Mouse (Mus musculus): ENCODE data around the gene Lmx1b. TPM values are rescaled to one million over a fixed set of nuclear protein-coding genes. Genes with fewer than 3 reads are reported as not detected.

Gene Lmx1b
- polyA plus RNA-seq, 1 experiment from 2014 or later, result 0.07 TPM

GRCm38 (mm10) chr2:33543429-33544202 lies 96.7 kb downstream of the Lmx1b start:
- Histone ChIP-seq H3K4me3 (ENCODE audit: control insufficient read depth in 1 of 2, insufficient read depth in 1 of 2, low read depth in 1 of 2, low read length in 2 of 2) (peak overlapping the region; percentile 19 to 46), H3K4me2 (ENCODE audit: low read length) (peak overlapping the region; percentile 92), H3K9ac (ENCODE audit: low read length) (peak overlapping the region; percentile 61), H3K27me3 (ENCODE audit: control insufficient read depth, insufficient read depth, low read length) (peaks cover 72% of the 10 kb centered on the region), H3K9me3 (ENCODE audit: control insufficient read depth, low read length) (0 out of 2 replicates have a peak, but pooled peaks cover 3% of the 10 kb centered on the region), H3K36me3 (ENCODE audit: control insufficient read depth, insufficient read depth, low read length) (no peaks in the 10 kb centered on the region), H3K4me1 (ENCODE audit: control insufficient read depth in 2 of 2, insufficient read depth in 2 of 2, low read length in 2 of 2) (peaks cover 5 to 9% of the 10 kb centered on the region in 2 experiments), H3K27ac (replicated peaks in 1 of 2; ENCODE audit: control insufficient read depth in 1 of 2, insufficient read depth in 1 of 2, low read depth in 2 of 2, low read length in 2 of 2) (no peak overlapping the region)
- WGBS, result 2% methylated on average over 31 of the region's 38 CpGs
- ATAC-seq (ENCODE audit: insufficient number of reproducible peaks, insufficient read depth, low FRiP score, low read depth), result no peak

- Histone ChIP-seq H3K4me2 (ENCODE audit: low read length) (no peak overlapping the region), H3K4me3 (ENCODE audit: control insufficient read depth in 1 of 2, insufficient read depth in 1 of 2, low read depth in 1 of 2, low read length in 2 of 2) (no peak overlapping the region), H3K4me1 (ENCODE audit: control insufficient read depth in 2 of 2, insufficient read depth in 2 of 2, low read length in 2 of 2) (peaks cover 5 to 9% of the 10 kb centered on the region in 2 experiments), H3K9ac (ENCODE audit: low read length) (no peak overlapping the region), H3K27me3 (ENCODE audit: control insufficient read depth, insufficient read depth, low read length) (peaks cover 72% of the 10 kb centered on the region), H3K9me3 (ENCODE audit: control insufficient read depth, low read length) (0 out of 2 replicates have a peak, but pooled peaks cover 3% of the 10 kb centered on the region), H3K36me3 (ENCODE audit: control insufficient read depth, insufficient read depth, low read length) (no peaks in the 10 kb centered on the region), H3K27ac (replicated peaks in 1 of 2; ENCODE audit: control insufficient read depth in 1 of 2, insufficient read depth in 1 of 2, low read depth in 2 of 2, low read length in 2 of 2) (no peak overlapping the region)
- no peak for ATAC-seq (ENCODE audit: insufficient number of reproducible peaks, insufficient read depth, low FRiP score, low read depth)
- 4% methylated on average over 11 of the region's 11 CpGs for WGBS
Observed at GRCm38 (mm10) chr2:33542696-33543428, 97.4 kb downstream of the Lmx1b start.

- 71% methylated on average over 5 of the region's 5 CpGs for WGBS
- H3K4me3 ChIP-seq (ENCODE audit: control insufficient read depth in 1 of 2, insufficient read depth in 1 of 2, low read depth in 1 of 2, low read length in 2 of 2), result no peak overlapping the region
- no peak for ATAC-seq (ENCODE audit: insufficient number of reproducible peaks, insufficient read depth, low FRiP score, low read depth)
Observed at GRCm38 (mm10) chr2:33525274-33526055, 114.8 kb downstream of the Lmx1b start.

GRCm38 (mm10) chr2:33515856-33516255 lies 124.5 kb downstream of the Lmx1b start:
- Histone ChIP-seq H3K27me3 (ENCODE audit: control insufficient read depth, insufficient read depth, low read length) (peaks cover 8% of the 10 kb centered on the region; the same call in 1 of the 2 replicates), H3K36me3 (ENCODE audit: control insufficient read depth, insufficient read depth, low read length) (no peaks in the 10 kb centered on the region), H3K4me3 (ENCODE audit: control insufficient read depth in 1 of 2, insufficient read depth in 1 of 2, low read depth in 1 of 2, low read length in 2 of 2) (no peak overlapping the region), H3K9ac (ENCODE audit: low read length) (no peak overlapping the region), H3K27ac (replicated peaks in 1 of 2; ENCODE audit: control insufficient read depth in 1 of 2, insufficient read depth in 1 of 2, low read depth in 2 of 2, low read length in 2 of 2) (no peak overlapping the region), H3K4me2 (ENCODE audit: low read length) (no peak overlapping the region), H3K9me3 (ENCODE audit: control insufficient read depth, low read length) (no peaks in the 10 kb centered on the region; the same call in 1 of the 2 replicates), H3K4me1 (ENCODE audit: control insufficient read depth in 2 of 2, insufficient read depth in 2 of 2, low read length in 2 of 2) (no peaks in the 10 kb centered on the region)
- WGBS, result 68% methylated on average over 19 of the region's 19 CpGs
- ATAC-seq (ENCODE audit: insufficient number of reproducible peaks, insufficient read depth, low FRiP score, low read depth), result no peak

More at GRCm38 (mm10) chr2:33525274-33526055, 114.8 kb downstream of the Lmx1b start:
- Histone ChIP-seq H3K9ac (ENCODE audit: low read length) (no peak overlapping the region), H3K36me3 (ENCODE audit: control insufficient read depth, insufficient read depth, low read length) (no peaks in the 10 kb centered on the region), H3K4me1 (ENCODE audit: control insufficient read depth in 2 of 2, insufficient read depth in 2 of 2, low read length in 2 of 2) (no peaks in the 10 kb centered on the region), H3K9me3 (ENCODE audit: control insufficient read depth, low read length) (peaks cover 14% of the 10 kb centered on the region), H3K27me3 (ENCODE audit: control insufficient read depth, insufficient read depth, low read length) (no peaks in the 10 kb centered on the region), H3K4me2 (ENCODE audit: low read length) (no peak overlapping the region), H3K27ac (replicated peaks in 1 of 2; ENCODE audit: control insufficient read depth in 1 of 2, insufficient read depth in 1 of 2, low read depth in 2 of 2, low read length in 2 of 2) (no peak overlapping the region)

- 73% methylated on average over 8 of the region's 8 CpGs for WGBS
- Histone ChIP-seq H3K36me3 (ENCODE audit: control insufficient read depth, insufficient read depth, low read length) (no peaks in the 10 kb centered on the region), H3K27me3 (ENCODE audit: control insufficient read depth, insufficient read depth, low read length) (peaks cover 8% of the 10 kb centered on the region; the same call in 1 of the 2 replicates), H3K9ac (ENCODE audit: low read length) (no peak overlapping the region), H3K4me1 (ENCODE audit: control insufficient read depth in 2 of 2, insufficient read depth in 2 of 2, low read length in 2 of 2) (no peaks in the 10 kb centered on the region), H3K27ac (replicated peaks in 1 of 2; ENCODE audit: control insufficient read depth in 1 of 2, insufficient read depth in 1 of 2, low read depth in 2 of 2, low read length in 2 of 2) (no peak overlapping the region), H3K4me2 (ENCODE audit: low read length) (no peak overlapping the region), H3K4me3 (ENCODE audit: control insufficient read depth in 1 of 2, insufficient read depth in 1 of 2, low read depth in 1 of 2, low read length in 2 of 2) (no peak overlapping the region), H3K9me3 (ENCODE audit: control insufficient read depth, low read length) (no peaks in the 10 kb centered on the region; the same call in 1 of the 2 replicates)
- no peak for ATAC-seq (ENCODE audit: insufficient number of reproducible peaks, insufficient read depth, low FRiP score, low read depth)
Observed at GRCm38 (mm10) chr2:33515431-33515830, 124.9 kb downstream of the Lmx1b start.

Other genes starting within 250 kb of the Lmx1b start
- gene Zbtb34, start 209.2 kb downstream of the Lmx1b start, polyA plus RNA-seq (2014; fragmentation: Nextera tagmentation; extraction: Ambion mirVana), result 4.5 and 5.1 TPM in 2 replicates
- 16.5 and 16.7 TPM in 2 replicates for gene Zbtb43, start 172.0 kb downstream of the Lmx1b start, polyA plus RNA-seq (2014; fragmentation: Nextera tagmentation; extraction: Ambion mirVana)
- 10.4 TPM in 2 replicates for gene Mvb12b, start 247.4 kb upstream of the Lmx1b start, polyA plus RNA-seq (2014; fragmentation: Nextera tagmentation; extraction: Ambion mirVana)

All from heart, embryonic 14.5 days (tissue).